Mouse (Mus musculus) liver, embryonic 14.5 days (tissue): ENCODE measurements at regions not wholly inside any gene's neighbourhood (a gene's known extent, or its start where the extent isn't known, plus 50 kb on each side); places are given as distances from the start of the nearest gene placed in this dataset.

Source experiments
- ATAC-seq: fragments of 200-750 bp; cut with Nextera tagmentation; 2 replicates; pipeline ENCODE4 v1.8.0; 2017; ENCODE audit warnings: moderate number of reproducible peaks, mild to moderate bottlenecking, moderate library complexity; ENCODE audit not compliant: insufficient read depth
- DNase-seq, 3 experiments: peaks; one replicate each; pipeline ENCODE4 v3.0.0-alpha.2; 2012 to 2013; ENCODE audit warnings: low read depth in 3 of 3, low spot score in 3 of 3
- H3K27ac ChIP-seq: fragments of 300-500 bp; sonication (generic); 2 replicates; pipeline ENCODE4 v1.5.1; 2014; ENCODE audit warnings: moderate library complexity, mild to moderate bottlenecking, control low read depth, inconsistent platforms
- H3K27me3 ChIP-seq: fragments of 300-500 bp; sonication (generic); 2 replicates; pipeline ENCODE4 v1.6.1; 2014; ENCODE audit warnings: mild to moderate bottlenecking, low read length, moderate library complexity; ENCODE audit not compliant: control insufficient read depth, insufficient read depth
- H3K36me3 ChIP-seq: fragments of 300-500 bp; sonication (generic); replicated peaks from 2 replicates; pipeline ENCODE4 v1.6.1; 2014; ENCODE audit warnings: low read depth; ENCODE audit not compliant: control insufficient read depth, insufficient read depth
- H3K4me1 ChIP-seq, 2 experiments: fragments of 200-500 bp in 1 of 2; fragments of 300-500 bp in 1 of 2; sonication (generic) in 1 of 2; replicated peaks; 2 replicates each; pipeline ENCODE4 v1.6.1; 2012 to 2014; ENCODE audit warnings: antibody characterized with exemption in 1 of 2, inconsistent platforms in 1 of 2, low read length in 1 of 2; ENCODE audit not compliant: control insufficient read depth in 2 of 2, insufficient read depth in 2 of 2
- H3K4me2 ChIP-seq: fragments of 300-500 bp; sonication (generic); 2 replicates; pipeline ENCODE4 v1.6.1; 2014; ENCODE audit warnings: low read depth, mild to moderate bottlenecking, control low read depth, moderate library complexity
- H3K4me3 ChIP-seq, 2 experiments: fragments of 200-500 bp in 1 of 2; fragments of 300-500 bp in 1 of 2; sonication (generic) in 1 of 2; 2 replicates each; pipeline ENCODE4 v1.5.1; 2012 to 2014; ENCODE audit warnings: low read depth in 2 of 2, low read length in 2 of 2, mild to moderate bottlenecking in 2 of 2, control low read depth in 1 of 2, inconsistent platforms in 1 of 2, moderate library complexity in 1 of 2; ENCODE audit not compliant: insufficient read depth in 1 of 2
- H3K9ac ChIP-seq: fragments of 300-500 bp; sonication (generic); replicated peaks from 2 replicates; pipeline ENCODE4 v1.6.1; 2014; ENCODE audit warnings: mild to moderate bottlenecking, control low read depth, moderate library complexity
- H3K9me3 ChIP-seq: fragments of 300-500 bp; sonication (generic); 2 replicates; pipeline ENCODE4 v1.6.1; 2016; ENCODE audit warnings: low read length, mixed read lengths; ENCODE audit not compliant: control insufficient read depth
- CTCF ChIP-seq: IDR thresholded peaks from 2 replicates; pipeline ENCODE4 v1.5.1; 2016; ENCODE audit warnings: antibody characterized with exemption, low read depth, control low read depth
- EP300 ChIP-seq: IDR thresholded peaks from 2 replicates; pipeline ENCODE4 v1.6.1; 2016; ENCODE audit warnings: antibody characterized with exemption, low read depth
- WGBS: fragments of 180-500 bp; shearing (Covaris S2); extraction: QIAGEN DNeasy Blood & Tissue Kit; methylation state at CpG from one replicate; pipeline ENCODE4 v1.1.7; 2014; ENCODE audit not compliant: insufficient replicate concordance; 5-methylcytosine and 5-hydroxymethylcytosine counted together
- microRNA counts: library from miRNA; unstranded; fragments of <30 nt; microRNA quantifications from one replicate; lab custom pipeline; 2016
- microRNA-seq: library from miRNA; unstranded; fragments of <30 nt; microRNA quantifications from one replicate; pipeline ENCODE4, GENCODE M21; 2016

DNA sequence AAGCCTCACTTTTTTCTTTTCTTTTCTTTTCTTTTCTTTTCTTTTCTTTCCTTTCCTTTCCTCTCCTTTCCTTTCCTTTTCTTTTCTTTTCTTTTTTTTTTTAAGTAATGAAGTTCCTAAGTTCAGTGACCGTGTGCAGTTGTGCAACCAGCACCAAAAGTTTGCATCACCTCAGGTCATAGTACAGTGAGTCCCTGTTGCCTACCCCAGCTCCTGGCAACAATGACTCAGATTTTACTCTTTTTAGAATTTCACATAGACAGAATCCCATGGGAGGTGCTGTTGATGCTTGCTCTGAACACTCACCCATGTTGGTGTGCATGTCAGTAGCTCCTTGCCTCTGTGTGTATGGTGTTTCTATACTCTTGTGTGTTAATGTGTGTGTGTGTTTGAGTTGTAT is 60.3 kb upstream of the Nr5a2 start:
- DNase-seq = peak; percentile 13 to 29 (median 16)
- H3K27ac ChIP-seq = no peak overlapping the region
- H3K4me1 ChIP-seq = peaks cover 0 to 2% of the 10 kb centered on the region in 2 experiments; a peak in 1 of 4 replicates
- no peak overlapping the region for H3K4me2 ChIP-seq
- TF ChIP-seq CTCF = no peak
- no peak overlapping the region for H3K4me3 ChIP-seq
- no peaks in the 10 kb centered on the region for H3K36me3 ChIP-seq
- H3K9me3 ChIP-seq = no peaks in the 10 kb centered on the region
- 39% methylated on average over 1 of the region's 1 CpGs for WGBS
- H3K27me3 ChIP-seq = no peaks in the 10 kb centered on the region
- peak; percentile 31; the same call in 1 of the 2 replicates for ATAC-seq
- H3K9ac ChIP-seq = no peak overlapping the region

DNA sequence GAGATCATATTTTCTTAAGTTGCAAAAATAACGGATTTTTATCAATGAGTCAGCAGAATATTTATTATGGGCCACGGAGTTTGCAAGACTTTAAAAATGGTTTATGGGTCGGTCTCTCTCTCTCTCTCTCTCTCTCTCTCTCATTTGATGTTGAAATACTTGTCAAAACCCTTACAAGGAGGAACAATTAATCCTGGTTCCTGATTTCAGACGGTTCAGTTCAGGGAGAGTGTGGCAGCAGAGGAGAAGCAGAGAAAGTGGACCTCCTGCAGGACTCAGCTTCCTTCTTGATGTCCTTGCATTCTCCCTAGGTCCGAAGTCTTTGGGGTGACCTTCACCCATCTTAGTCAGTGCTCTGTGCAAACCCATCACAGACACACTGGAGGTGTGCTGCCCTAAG is 57.4 kb upstream of the Nr5a2 start:
- Histone ChIP-seq H3K4me3 (no peak overlapping the region), H3K9me3 (no peaks in the 10 kb centered on the region), H3K36me3 (no peaks in the 10 kb centered on the region), H3K27me3 (no peaks in the 10 kb centered on the region), H3K27ac (no peak overlapping the region), H3K4me2 (no peak overlapping the region), H3K9ac (no peak overlapping the region), H3K4me1 (peaks cover 0 to 2% of the 10 kb centered on the region in 2 experiments; a peak in 1 of 4 replicates)
- TF ChIP-seq EP300 (no peak), CTCF (no peak)
- ATAC-seq (no peak), DNase-seq (no peak)
- 58% methylated on average over 5 of the region's 5 CpGs for WGBS

GRCm38 (mm10) chr1:137010240-137010926 is 50.1 kb upstream of the Nr5a2 start:
- Histone ChIP-seq H3K9ac (no peak overlapping the region), H3K4me1 (peaks cover 0 to 2% of the 10 kb centered on the region in 2 experiments; a peak in 1 of 4 replicates), H3K9me3 (no peaks in the 10 kb centered on the region), H3K4me2 (no peak overlapping the region; the same call in 1 of the 2 replicates), H3K27ac (no peak overlapping the region), H3K4me3 (no peak overlapping the region), H3K36me3 (no peaks in the 10 kb centered on the region), H3K27me3 (no peaks in the 10 kb centered on the region)
- WGBS = 19% methylated on average over 9 of the region's 9 CpGs
- no peak; the same call in 1 of the 2 replicates for TF ChIP-seq CTCF
- TF ChIP-seq EP300 = no peak
- ATAC-seq (peak; percentile 79), DNase-seq (peak; percentile 6 to 23 (median 14))

MicroRNAs in the stretch of these regions (microRNA counts, 519-probe panel; counts per million panel counts)
- microRNA mmu-miR-181a (lab: Ali Mortazavi, UCI) (5,648 counts per million, percentile 38 among the panel's probes with 10 or more counts), microRNA mmu-miR-181b+mmu-miR-181d (lab: Ali Mortazavi, UCI) (69.9 counts per million)

Small RNA genes lying in the stretch of these regions (microRNA-seq; reads per million reads assigned to microRNA genes)
- 450 reads per million, percentile 65 among the genes with 10 or more reads in this experiment for gene Mir181a-1
- gene Mir181b-1 = 6.3 reads per million, percentile 13 among the genes with 10 or more reads in this experiment
